Mouse (Mus musculus) MEL (cell line): ENCODE data around the gene Sdccag8. TPM values are rescaled to one million over a fixed set of nuclear protein-coding genes. Genes with fewer than 3 reads are reported as not detected.
"Not testable (repeated sequence)": the region's sequence is repeated elsewhere in the genome, so short reads cannot be mapped to it uniquely, and the experiment has no call there.

Experiments used
- DNase-seq: peaks from one replicate; pipeline ENCODE4 v3.0.0; 2011; ENCODE audit warnings: low read depth, low spot score
- H3K27ac ChIP-seq: 2 replicates; pipeline ENCODE4 v1.5.1; 2012; ENCODE audit warnings: low read depth, mild to moderate bottlenecking, control low read depth, low read length, moderate library complexity; ENCODE audit not compliant: control insufficient read depth
- H3K27me3 ChIP-seq, 2 experiments: fragments of 150-350 bp in 1 of 2; sonication (generic) in 1 of 2; 2 replicates each; pipeline ENCODE4 v1.6.1; 2012; ENCODE audit warnings: low read length in 2 of 2, mild to moderate bottlenecking in 2 of 2, improper control_type of control experiment in 1 of 2, moderate library complexity in 1 of 2; ENCODE audit not compliant: insufficient read depth in 2 of 2, control insufficient read depth in 1 of 2
- H3K36me3 ChIP-seq, 2 experiments: 2 replicates each; pipeline ENCODE4 v1.6.1; 2012 to 2014; ENCODE audit warnings: low read length in 2 of 2, improper control_type of control experiment in 1 of 2, inconsistent platforms in 1 of 2, mild to moderate bottlenecking in 1 of 2; ENCODE audit not compliant: insufficient read depth in 2 of 2, control insufficient read depth in 1 of 2
- H3K4me1 ChIP-seq, 2 experiments: fragments of 150-350 bp in 1 of 2; sonication (generic) in 1 of 2; 2 replicates each; pipeline ENCODE4 v1.6.1; 2012; ENCODE audit warnings: low read length in 2 of 2, improper control_type of control experiment in 1 of 2, mild to moderate bottlenecking in 1 of 2; ENCODE audit not compliant: insufficient read depth in 2 of 2, control insufficient read depth in 1 of 2
- H3K4me3 ChIP-seq, 2 experiments: fragments of 150-350 bp in 1 of 2; sonication (generic) in 1 of 2; 2 replicates each; pipeline ENCODE4 v1.5.1; 2012; ENCODE audit warnings: low read depth in 2 of 2, low read length in 2 of 2, mild to moderate bottlenecking in 2 of 2, moderate library complexity in 2 of 2, control low read depth in 1 of 2, improper control_type of control experiment in 1 of 2; ENCODE audit not compliant: control insufficient read depth in 1 of 2, insufficient read depth in 1 of 2
- H3K79me2 ChIP-seq: 2 replicates; pipeline ENCODE4 v1.6.1; 2012; ENCODE audit warnings: mild to moderate bottlenecking, low read length, moderate library complexity; ENCODE audit not compliant: control insufficient read depth, poor library complexity, insufficient read depth
- H3K9ac ChIP-seq: 2 replicates; pipeline ENCODE4 v1.6.1; 2012; ENCODE audit warnings: low read depth, mild to moderate bottlenecking, control low read depth, low read length, moderate library complexity; ENCODE audit not compliant: control insufficient read depth, poor library complexity, severe bottlenecking
- H3K9me3 ChIP-seq: fragments of 150-350 bp; sonication (generic); replicated peaks from 2 replicates; pipeline ENCODE4 v1.6.1; 2012; ENCODE audit warnings: mild to moderate bottlenecking, low read length, improper control_type of control experiment, moderate library complexity; ENCODE audit not compliant: insufficient read depth
- BHLHE40 ChIP-seq: IDR thresholded peaks from 2 replicates; pipeline ENCODE4 v1.6.1; 2012; ENCODE audit warnings: low read depth, mild to moderate bottlenecking, inconsistent platforms, low read length, improper control_type of control experiment, borderline replicate concordance
- CTCF ChIP-seq, 3 experiments: IDR thresholded peaks in 2 of 3; conservative IDR thresholded peaks in 1 of 3; 2 replicates each; pipeline ENCODE4 v1.5.1; 2011 to 2012; ENCODE audit warnings: low read length in 3 of 3, low read depth in 2 of 3, mild to moderate bottlenecking in 2 of 3, improper control_type of control experiment in 1 of 3, inconsistent platforms in 1 of 3, mixed read lengths in 1 of 3, moderate library complexity in 1 of 3; ENCODE audit not compliant: control insufficient read depth in 1 of 3, insufficient read depth in 1 of 3, poor library complexity in 1 of 3, severe bottlenecking in 1 of 3
- E2F4 ChIP-seq: IDR thresholded peaks from 2 replicates; pipeline ENCODE4 v1.6.1; 2011; ENCODE audit warnings: low read depth, low read length, improper control_type of control experiment, borderline replicate concordance
- EP300 ChIP-seq, 2 experiments: IDR thresholded peaks; 2 replicates each; pipeline ENCODE4 v1.6.1; 2011; ENCODE audit warnings: improper control_type of control experiment in 2 of 2, low read length in 2 of 2, low read depth in 1 of 2, mild to moderate bottlenecking in 1 of 2
- ETS1 ChIP-seq: IDR thresholded peaks from 2 replicates; pipeline ENCODE4 v1.6.1; 2012; ENCODE audit warnings: low read depth, mild to moderate bottlenecking, inconsistent platforms, low read length, improper control_type of control experiment, moderate library complexity
- GATA1 ChIP-seq: IDR thresholded peaks from 2 replicates; pipeline ENCODE4 v1.6.1; 2011; ENCODE audit warnings: low read depth, low read length, improper control_type of control experiment
- JUND ChIP-seq: IDR thresholded peaks from 2 replicates; pipeline ENCODE4 v1.6.1; 2011; ENCODE audit warnings: low read depth, mild to moderate bottlenecking, improper control_type of control experiment, low read length
- KAT2A ChIP-seq: conservative IDR thresholded peaks from 2 replicates; pipeline ENCODE4 v1.6.1; 2012; ENCODE audit warnings: low read depth, low read length, improper control_type of control experiment, inconsistent platforms
- MAX ChIP-seq: IDR thresholded peaks from 2 replicates; pipeline ENCODE4 v1.6.1; 2011; ENCODE audit warnings: low read length, improper control_type of control experiment
- MYB ChIP-seq: IDR thresholded peaks from 2 replicates; pipeline ENCODE4 v1.6.1; 2011; ENCODE audit warnings: mild to moderate bottlenecking, low read depth, low read length, improper control_type of control experiment
- NELFE ChIP-seq: IDR thresholded peaks from 2 replicates; pipeline ENCODE4 v1.6.1; 2011; ENCODE audit warnings: low read depth, low read length, improper control_type of control experiment
- RCOR1 ChIP-seq: IDR thresholded peaks from 2 replicates; pipeline ENCODE4 v1.6.1; 2012; ENCODE audit warnings: low read depth, mild to moderate bottlenecking, inconsistent platforms, low read length, improper control_type of control experiment
- SIN3A ChIP-seq: IDR thresholded peaks from 2 replicates; pipeline ENCODE4 v1.6.1; 2012; ENCODE audit warnings: low read length, improper control_type of control experiment, inconsistent platforms
- TBP ChIP-seq: IDR thresholded peaks from 2 replicates; pipeline ENCODE4 v1.8.0; 2011; ENCODE audit warnings: low read depth, low read length, improper control_type of control experiment
- TCF12 ChIP-seq: IDR thresholded peaks from 2 replicates; pipeline ENCODE4 v1.6.1; 2014; ENCODE audit warnings: low read depth, mild to moderate bottlenecking, inconsistent platforms, low read length, improper control_type of control experiment, moderate library complexity
- ZKSCAN1 ChIP-seq: IDR thresholded peaks from 2 replicates; pipeline ENCODE4 v1.6.1; 2012; ENCODE audit warnings: low read depth, mild to moderate bottlenecking, inconsistent platforms, low read length, improper control_type of control experiment, moderate library complexity
- ZNF384 ChIP-seq: IDR thresholded peaks from 2 replicates; pipeline ENCODE4 v1.6.1; 2012; ENCODE audit warnings: low read depth, mild to moderate bottlenecking, inconsistent platforms, low read length, improper control_type of control experiment
- polyA plus RNA-seq, 2 experiments: library from polyadenylated mRNA; stranded (reverse) in 1 of 2; unstranded in 1 of 2; fragments of >175 nt in 1 of 2; fragments of >200 nt in 1 of 2; gene quantifications; 2 replicates each; pipeline versions ENCODE4 v1.2.1 to v1.2.4; 2012; ENCODE audit warnings: low replicate concordance in 2 of 2, low read depth in 1 of 2; ENCODE audit not compliant: insufficient read length in 2 of 2, insufficient read depth in 1 of 2, missing spikeins in 1 of 2
- total RNA-seq: library from RNA; depleted of rRNA; stranded (reverse); fragments of 300-350 nt; gene quantifications from 2 replicates; pipeline ENCODE4 v1.2.3, GENCODE M21; 2012

Sdccag8 gene
- total and polyA plus RNA-seq, 3 experiments: 4.6 to 7.8 TPM; not detected in 1

DNA sequence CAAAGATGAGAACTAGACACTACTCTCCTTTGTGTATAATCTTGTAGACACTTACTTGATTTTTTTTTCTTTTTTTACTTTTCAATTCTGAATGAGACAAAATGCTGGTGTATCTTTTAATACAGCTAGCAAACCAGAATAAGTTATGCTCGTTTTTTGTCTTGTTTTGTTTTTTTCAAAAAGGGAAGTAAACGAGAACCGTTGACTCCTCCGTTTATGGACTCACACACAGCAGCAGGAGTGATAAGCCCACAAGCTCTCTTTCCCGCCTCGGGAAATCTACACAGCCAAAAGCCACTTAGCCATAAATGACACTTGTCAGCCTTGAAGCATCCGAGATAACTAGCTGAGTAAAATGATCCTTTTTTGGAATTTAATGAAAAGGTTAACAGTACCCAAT lies 22.1 kb downstream of the Sdccag8 start:
- Histone ChIP-seq H3K9ac (peak overlapping the region; percentile 71), H3K4me3 (peak overlapping the region; percentile 61 to 78), H3K27ac (peak overlapping the region; percentile 97), H3K4me1 (peaks cover 8 to 21% of the 10 kb centered on the region in 2 experiments)
- not testable (repeated sequence) for H3K27me3 ChIP-seq, H3K9me3 ChIP-seq
- DNase-seq: peak; percentile 82
- TF ChIP-seq EP300 (IDR thresholded peaks at IDR 0.05; ENCODE audit: low read depth in 1 of 2, low read length in 2 of 2): peak; percentile 86 to 90
- TF ChIP-seq E2F4: peak; percentile 97
- peak; percentile 72 for TF ChIP-seq TCF12
- peak; percentile 89 for TF ChIP-seq MYB
- TF ChIP-seq ZNF384: peak; percentile 62
- TF ChIP-seq GATA1: peak; percentile 87
- TF ChIP-seq TBP: peak; percentile 71
- 0 out of 2 replicates have a peak, but pooled peaks have one; percentile 24 for TF ChIP-seq MAX
- TF ChIP-seq SIN3A: peak; percentile 78
- peak; percentile 55; the same call in 1 of the 2 replicates for TF ChIP-seq RCOR1
- TF ChIP-seq ZKSCAN1: 0 out of 2 replicates have a peak, but pooled peaks have one; percentile 39
- TF ChIP-seq NELFE: peak; percentile 27; the same call in 1 of the 2 replicates
- peak; percentile 86 for TF ChIP-seq ETS1
- TF ChIP-seq, all 39 proteins: peak for 13; not testable (repeated sequence) for 26
- H3K79me2 ChIP-seq: peaks cover 18% of the 10 kb centered on the region
- H3K36me3 ChIP-seq: peaks cover 0 to 11% of the 10 kb centered on the region in 2 experiments; a peak in 2 of 4 replicates

DNA sequence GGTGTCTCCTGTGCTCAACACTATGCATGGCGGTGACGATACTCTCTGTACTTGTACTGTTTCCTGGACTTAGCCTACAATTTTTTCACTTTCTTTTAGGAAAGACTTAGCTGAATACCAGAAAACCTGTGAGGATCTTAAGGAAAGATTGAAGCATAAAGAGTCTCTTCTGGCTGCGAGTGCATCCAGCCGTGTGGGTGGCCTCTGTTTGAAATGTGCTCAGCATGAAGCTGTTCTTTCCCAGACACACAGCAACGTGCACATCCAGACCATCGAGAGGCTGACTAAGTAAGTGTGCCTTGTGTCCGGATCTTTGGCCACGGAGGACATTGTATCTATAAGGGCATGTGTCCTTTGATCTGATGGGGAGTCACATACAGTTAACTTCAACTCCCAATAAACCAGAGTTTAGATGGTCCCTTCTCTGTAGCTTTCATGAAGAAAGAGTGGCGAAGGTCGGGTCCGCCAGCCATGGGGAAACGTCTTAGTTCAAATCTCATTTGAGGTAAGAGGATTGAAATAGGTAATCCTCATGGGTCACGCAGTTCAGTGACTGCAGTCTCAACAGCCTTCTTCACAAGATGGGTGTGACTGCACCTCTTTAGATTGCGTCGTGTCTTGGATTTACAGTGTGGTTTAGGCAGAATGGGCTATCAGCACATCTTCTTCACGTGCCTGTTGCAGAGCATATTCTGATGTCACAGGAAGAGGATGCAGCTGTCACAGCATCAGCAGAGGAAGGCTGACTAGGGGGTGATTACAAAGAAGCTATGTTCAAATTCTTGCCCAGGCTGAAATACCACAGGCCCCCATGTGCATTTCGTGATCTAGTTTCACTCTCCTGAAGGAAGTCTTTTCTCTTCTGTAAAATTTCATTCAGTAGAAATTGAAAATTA lies 30.9 kb downstream of the Sdccag8 start:
- H3K4me3 ChIP-seq: no peak overlapping the region
- peaks cover 0 to 3% of the 10 kb centered on the region in 2 experiments; a peak in 1 of 4 replicates for H3K4me1 ChIP-seq

More for the DNA sequence above, 30.9 kb downstream of the Sdccag8 start:
- Histone ChIP-seq H3K9me3 (no peaks in the 10 kb centered on the region), H3K27ac (no peak overlapping the region), H3K79me2 (no peaks in the 10 kb centered on the region), H3K9ac (no peak overlapping the region), H3K36me3 (peaks cover 0 to 3% of the 10 kb centered on the region in 2 experiments; a peak in 1 of 4 replicates), H3K27me3 (no peaks in the 10 kb centered on the region)
- DNase-seq: no peak
- TF ChIP-seq KAT2A: no peak
- TF ChIP-seq BHLHE40: peak; percentile 88
- peak; percentile 58 for TF ChIP-seq ETS1
- no peak for TF ChIP-seq JUND
- TF ChIP-seq CTCF (IDR thresholded peaks at IDR 0.05 in 2 of 3, conservative IDR thresholded peaks at IDR 0.05 in 1 of 3; ENCODE audit: control insufficient read depth in 1 of 3, insufficient read depth in 1 of 3, low read depth in 2 of 3, low read length in 3 of 3, poor library complexity in 1 of 3, severe bottlenecking in 1 of 3): no peak
